Mouse (Mus musculus): ENCODE data around the gene Hist1h1c.
"Not testable (repeated sequence)": the region's sequence is repeated elsewhere in the genome, so short reads cannot be mapped to it uniquely, and the experiment has no call there.

Hist1h1c gene

GRCm38 (mm10) chr13:23760972-23761864 is 22.6 kb downstream of the Hist1h1c start, which contains the start of gene Hist1h4a:
Gene Hist1h4a (minus strand): TSS chr13:23761230.
- no peak for TF ChIP-seq GATA4 (IDR thresholded peaks at IDR 0.05; ENCODE audit: insufficient replicate concordance, low read length)

GRCm38 (mm10) chr13:23761871-23762821 is 23.5 kb downstream of the Hist1h1c start, which contains the start of gene Hist1h3a:
Gene Hist1h3a (minus strand): TSS chr13:23762386.
- not testable (repeated sequence) for TF ChIP-seq GATA4 (IDR thresholded peaks at IDR 0.05; ENCODE audit: insufficient replicate concordance, low read length)

- TF ChIP-seq GATA4 (IDR thresholded peaks at IDR 0.05; ENCODE audit: insufficient replicate concordance, low read length) = no peak
Observed at GRCm38 (mm10) chr13:23763242-23763585, 24.6 kb downstream of the Hist1h1c start.

- no peak for TF ChIP-seq GATA4 (IDR thresholded peaks at IDR 0.05; ENCODE audit: insufficient replicate concordance, low read length)
Observed at GRCm38 (mm10) chr13:23763586-23764323, 25.1 kb downstream of the Hist1h1c start, which contains the start of gene Hist1h1a. Gene Hist1h1a (plus strand): TSS chr13:23763666.

GRCm38 (mm10) chr13:23764324-23765171 is 25.9 kb downstream of the Hist1h1c start:
- no peak for TF ChIP-seq GATA4 (IDR thresholded peaks at IDR 0.05; ENCODE audit: insufficient replicate concordance, low read length)

- TF ChIP-seq GATA4 (IDR thresholded peaks at IDR 0.05; ENCODE audit: insufficient replicate concordance, low read length) = no peak
Observed at GRCm38 (mm10) chr13:23765172-23765513, 26.5 kb downstream of the Hist1h1c start.

- TF ChIP-seq GATA4 (IDR thresholded peaks at IDR 0.05; ENCODE audit: insufficient replicate concordance, low read length) = peak; percentile 57; the same call in 1 of the 2 replicates
Observed at GRCm38 (mm10) chr13:23766772-23767171, 28.2 kb downstream of the Hist1h1c start.

- TF ChIP-seq GATA4 (IDR thresholded peaks at IDR 0.05; ENCODE audit: insufficient replicate concordance, low read length) = no peak
Observed at GRCm38 (mm10) chr13:23768834-23769397, 30.3 kb downstream of the Hist1h1c start.

- TF ChIP-seq GATA4 (IDR thresholded peaks at IDR 0.05; ENCODE audit: insufficient replicate concordance, low read length) = not testable (repeated sequence)
Observed at GRCm38 (mm10) chr13:23769613-23770012, 31.0 kb downstream of the Hist1h1c start, which contains the start of gene Trim38. Gene Trim38 (plus strand): TSS chr13:23769913.

- no peak for TF ChIP-seq GATA4 (IDR thresholded peaks at IDR 0.05; ENCODE audit: insufficient replicate concordance, low read length)
Observed at GRCm38 (mm10) chr13:23772561-23773313, 34.1 kb downstream of the Hist1h1c start.

GRCm38 (mm10) chr13:23778339-23778738 is 39.7 kb downstream of the Hist1h1c start:
- no peak for TF ChIP-seq GATA4 (IDR thresholded peaks at IDR 0.05; ENCODE audit: insufficient replicate concordance, low read length)

- no peak for TF ChIP-seq GATA4 (IDR thresholded peaks at IDR 0.05; ENCODE audit: insufficient replicate concordance, low read length)
Observed at GRCm38 (mm10) chr13:23779025-23779424, 40.4 kb downstream of the Hist1h1c start.
